Mouse (Mus musculus) brain, adult 2 months (tissue): ENCODE data around the gene Ly6g6e.

Experiments
- DNase-seq: peaks from one replicate; pipeline ENCODE4 v3.0.0; 2011; ENCODE audit warnings: low read depth, low spot score

Gene Ly6g6e

GRCm38 (mm10) chr17:35071454-35071853 lies 5.2 kb upstream of the Ly6g6e start:
- no peak for DNase-seq

GRCm38 (mm10) chr17:35074097-35074496 lies 2.6 kb upstream of the Ly6g6e start:
- peak; percentile 89 for DNase-seq

GRCm38 (mm10) chr17:35077285-35077684 lies 583 bp downstream of the Ly6g6e start:
- DNase-seq: peak; percentile 69

DNA sequence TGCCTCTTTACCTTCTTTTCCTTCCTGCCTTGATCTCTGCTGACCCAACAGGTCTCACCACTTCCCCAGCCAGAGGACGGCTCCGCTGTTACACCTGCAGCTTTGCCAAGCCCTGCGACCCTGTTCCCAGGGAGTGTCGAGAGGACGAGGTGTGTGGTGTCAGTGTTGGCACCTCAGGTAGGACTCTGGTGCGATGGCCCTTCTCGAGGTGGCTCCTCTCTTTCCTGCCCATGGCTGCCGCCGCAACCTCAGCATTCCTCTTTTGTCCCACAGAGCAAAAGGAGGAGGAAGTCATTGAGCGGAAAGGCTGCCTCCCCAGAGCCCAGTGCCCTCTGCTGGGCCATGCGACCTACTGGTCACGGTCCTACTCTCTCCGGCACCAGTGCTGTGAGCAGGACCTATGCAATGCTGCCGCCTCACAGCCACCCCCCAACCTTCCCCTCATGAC lies 1.1 kb downstream of the Ly6g6e start, which contains the start of gene Ly6g6d:
TSS of gene Ly6g6d (minus strand) at position 280 of the 448 bp plus-strand sequence.
- DNase-seq: peak; percentile 71

GRCm38 (mm10) chr17:35079778-35080177 lies 3.1 kb downstream of the Ly6g6e start:
- no peak for DNase-seq

- no peak for DNase-seq
These were observed 3.5 kb downstream of the Ly6g6e start for GRCm38 (mm10) chr17:35080248-35080647.

DNA sequence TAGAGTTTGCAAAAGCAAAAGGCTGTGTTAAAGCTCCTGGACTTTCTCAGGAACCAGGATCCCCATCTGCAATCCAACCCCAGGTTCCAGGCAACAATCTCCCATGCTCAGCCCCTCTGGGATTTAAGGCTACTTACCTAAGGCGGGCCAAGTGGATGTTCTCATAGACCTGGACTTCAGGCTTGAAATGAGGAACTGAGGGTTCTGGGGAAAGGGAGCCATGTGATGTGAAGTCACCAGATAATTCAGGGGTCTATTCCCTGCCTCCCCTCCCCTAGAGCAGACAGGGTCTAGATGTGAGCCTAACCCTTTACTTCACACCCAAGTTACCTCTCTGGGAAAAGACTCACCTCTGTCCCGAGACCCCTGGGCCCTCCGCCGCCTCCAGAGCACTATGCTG lies 4.0 kb downstream of the Ly6g6e start:
- DNase-seq: no peak

DNA sequence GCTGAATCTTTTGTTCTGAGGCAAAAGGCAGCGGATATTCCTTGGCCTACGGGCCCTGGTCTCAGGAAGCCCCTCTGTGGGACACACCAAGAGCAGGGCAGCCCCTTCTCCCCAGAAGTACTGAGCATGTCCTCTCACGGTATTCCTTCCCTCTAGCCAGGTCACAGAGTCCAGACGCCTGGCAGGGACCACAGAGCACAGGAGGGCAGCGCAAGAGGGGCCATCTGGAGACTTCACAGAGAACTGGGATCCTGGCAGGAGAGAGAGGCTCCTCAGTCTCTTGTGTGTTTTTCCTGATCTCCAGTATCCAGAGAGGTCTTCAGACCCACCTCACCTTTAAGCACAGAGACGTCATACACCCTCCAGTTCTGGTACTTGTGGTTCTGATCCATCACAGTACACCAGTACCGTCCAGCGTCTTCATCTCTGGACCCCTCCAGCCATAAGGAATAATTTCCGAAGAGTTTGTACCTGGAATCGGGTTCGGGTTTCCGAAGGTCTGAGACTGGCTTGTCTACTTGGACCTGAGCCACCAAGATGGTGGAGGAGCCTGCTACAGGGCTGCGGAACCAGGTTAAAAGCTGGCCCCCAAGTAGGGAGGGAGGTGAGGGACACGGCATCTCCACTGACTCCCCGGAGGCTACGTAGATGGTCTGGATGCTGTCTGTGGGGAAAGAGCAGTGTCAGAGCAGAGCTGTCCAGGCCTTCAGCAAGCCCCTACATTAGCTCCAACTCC lies 6.3 kb downstream of the Ly6g6e start:
- DNase-seq: peak; percentile 88

DNA sequence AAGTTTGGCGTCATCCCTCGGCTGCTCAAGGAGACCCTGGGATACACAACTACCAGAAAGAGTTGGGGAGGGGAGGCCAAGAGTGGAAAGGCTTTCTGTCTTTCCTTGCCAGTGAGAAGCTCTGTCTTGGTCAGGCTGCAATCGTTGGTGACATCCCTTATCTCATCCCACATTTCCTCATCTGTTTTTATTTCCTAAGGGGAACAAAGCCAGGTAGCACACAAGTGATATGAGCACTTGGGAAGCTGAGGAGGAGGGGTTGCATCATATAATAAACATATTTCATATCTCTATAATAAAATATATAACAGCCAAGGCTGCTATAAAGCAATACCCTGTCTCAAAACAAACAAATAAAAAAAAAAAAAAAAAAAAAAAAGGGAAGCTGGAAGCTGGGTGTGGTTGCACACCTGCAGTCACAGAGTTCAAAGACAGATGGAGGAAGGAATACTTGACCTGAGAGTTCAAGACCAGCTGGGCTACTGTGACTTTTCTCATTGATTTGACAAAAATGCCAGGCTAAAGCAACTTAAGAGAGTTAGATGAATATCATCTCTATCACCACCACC lies 7.3 kb downstream of the Ly6g6e start:
- no peak for DNase-seq

DNA sequence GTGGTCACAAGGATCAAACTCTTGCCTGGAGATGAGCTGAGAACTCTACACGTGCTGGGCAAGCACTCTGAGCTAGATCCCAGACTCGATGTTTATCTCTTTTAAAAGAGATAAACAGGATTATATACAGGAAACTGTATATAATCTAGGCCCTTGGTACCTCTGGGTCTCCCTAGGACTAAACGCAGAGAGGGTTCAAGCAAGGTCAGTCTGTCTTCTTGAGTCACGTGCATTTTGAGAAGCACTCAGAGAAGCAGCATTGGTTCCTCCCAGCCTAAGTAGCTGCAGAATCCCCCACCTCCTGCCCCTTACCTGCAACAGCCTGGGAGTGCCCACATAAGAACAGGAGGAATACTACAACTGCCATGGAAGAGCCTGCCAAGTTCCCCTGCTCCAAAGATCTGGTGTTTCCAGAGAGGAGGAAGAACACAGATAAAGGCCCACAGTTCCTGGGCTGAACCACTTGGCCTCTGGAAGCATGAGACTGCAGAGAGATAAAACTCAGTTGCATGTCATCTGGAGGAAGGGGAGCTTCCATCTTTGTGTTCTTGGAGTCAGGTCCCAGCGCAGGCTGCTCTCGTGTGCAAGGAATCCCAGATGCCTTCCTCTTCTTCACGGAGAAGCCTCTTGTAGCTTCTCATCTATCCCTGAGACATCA lies 8.6 kb downstream of the Ly6g6e start, which contains the start of gene Ly6g6f:
TSS of gene Ly6g6f (minus strand) at position 403 of the 658 bp plus-strand sequence.
- no peak for DNase-seq

GRCm38 (mm10) chr17:35088151-35088550 lies 11.4 kb downstream of the Ly6g6e start:
- DNase-seq: no peak

DNA sequence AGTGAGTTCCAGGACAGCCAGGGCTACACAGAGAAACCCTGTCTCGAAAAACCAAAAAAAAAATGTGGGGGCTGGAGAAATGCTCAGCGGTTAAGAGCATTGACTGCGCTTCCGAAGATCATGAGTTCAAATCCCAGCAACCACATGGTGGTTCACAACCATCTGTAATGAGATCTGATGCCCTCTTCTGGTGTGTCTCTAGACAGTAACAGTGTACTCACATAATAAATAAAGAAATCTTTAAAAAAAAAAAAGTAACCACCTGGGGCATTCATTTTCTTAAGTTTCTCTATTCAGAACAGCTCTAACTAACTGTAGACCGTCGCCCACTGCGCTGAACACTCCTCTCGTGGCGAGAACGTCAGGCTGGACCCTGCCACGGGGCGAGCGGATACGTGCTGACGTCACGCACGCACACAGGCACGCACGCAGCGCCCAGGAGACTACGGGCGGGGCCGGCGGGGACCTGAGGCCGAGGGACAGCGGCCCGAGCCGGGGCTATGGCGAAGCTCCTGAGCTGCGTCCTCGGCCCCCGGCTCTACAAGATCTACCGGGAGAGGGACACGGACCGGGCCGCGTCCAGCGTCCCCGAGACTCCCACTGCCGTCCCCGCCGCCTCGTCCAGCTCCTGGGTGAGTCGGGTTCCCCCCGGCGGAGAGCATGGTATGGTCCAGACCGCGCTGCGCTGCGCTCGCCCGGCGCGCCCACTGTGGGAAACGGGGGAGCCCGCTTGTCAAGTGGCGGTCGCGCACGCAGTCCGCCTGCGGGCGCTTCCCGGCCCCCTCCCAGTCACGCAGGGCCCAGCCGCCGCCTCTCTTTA lies 12.3 kb downstream of the Ly6g6e start, which contains the start of gene Abhd16a:
TSS of gene Abhd16a (plus strand) at position 439 of the 820 bp plus-strand sequence.
- DNase-seq: peak; percentile 98

GRCm38 (mm10) chr17:35090166-35090932 lies 13.6 kb downstream of the Ly6g6e start:
- DNase-seq: peak; percentile 97

- DNase-seq: no peak
These were observed 15.9 kb downstream of the Ly6g6e start for GRCm38 (mm10) chr17:35092403-35093198.

- DNase-seq: peak; percentile 52
These were observed 18.0 kb downstream of the Ly6g6e start for GRCm38 (mm10) chr17:35094475-35095365.

DNA sequence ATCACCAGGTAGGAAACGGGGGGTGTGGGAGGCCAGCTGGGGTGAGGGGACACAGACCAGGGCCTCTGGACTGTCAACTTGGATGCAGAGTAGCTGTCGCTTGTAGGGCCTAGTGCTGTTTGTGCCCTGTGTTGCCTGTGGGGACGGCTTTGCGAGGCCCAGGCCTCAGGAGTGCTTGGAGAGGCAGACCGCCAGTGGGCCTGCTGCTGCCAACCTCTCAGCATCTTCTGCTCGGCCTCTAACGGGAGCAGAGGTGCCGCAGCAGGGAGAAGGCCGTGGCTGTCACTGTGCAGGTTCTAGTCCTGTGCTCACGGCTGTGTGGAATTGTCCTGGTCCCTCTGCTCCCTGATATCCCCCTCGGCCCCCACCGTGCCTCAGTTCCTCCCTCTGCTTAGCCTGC lies 19.9 kb downstream of the Ly6g6e start:
- DNase-seq: no peak

GRCm38 (mm10) chr17:35097164-35097655 lies 20.5 kb downstream of the Ly6g6e start:
- peak; percentile 82 for DNase-seq

GRCm38 (mm10) chr17:35100196-35100765 lies 23.6 kb downstream of the Ly6g6e start:
- no peak for DNase-seq
